Mouse (Mus musculus) retina, embryonic 14.5 days (tissue): Measurements from ENCODE around the gene Slc22a23.

Source experiments
- DNase-seq: peaks from one replicate; pipeline ENCODE4 v3.0.0-alpha.2; 2015; ENCODE audit warnings: low spot score

The Slc22a23 gene

DNA sequence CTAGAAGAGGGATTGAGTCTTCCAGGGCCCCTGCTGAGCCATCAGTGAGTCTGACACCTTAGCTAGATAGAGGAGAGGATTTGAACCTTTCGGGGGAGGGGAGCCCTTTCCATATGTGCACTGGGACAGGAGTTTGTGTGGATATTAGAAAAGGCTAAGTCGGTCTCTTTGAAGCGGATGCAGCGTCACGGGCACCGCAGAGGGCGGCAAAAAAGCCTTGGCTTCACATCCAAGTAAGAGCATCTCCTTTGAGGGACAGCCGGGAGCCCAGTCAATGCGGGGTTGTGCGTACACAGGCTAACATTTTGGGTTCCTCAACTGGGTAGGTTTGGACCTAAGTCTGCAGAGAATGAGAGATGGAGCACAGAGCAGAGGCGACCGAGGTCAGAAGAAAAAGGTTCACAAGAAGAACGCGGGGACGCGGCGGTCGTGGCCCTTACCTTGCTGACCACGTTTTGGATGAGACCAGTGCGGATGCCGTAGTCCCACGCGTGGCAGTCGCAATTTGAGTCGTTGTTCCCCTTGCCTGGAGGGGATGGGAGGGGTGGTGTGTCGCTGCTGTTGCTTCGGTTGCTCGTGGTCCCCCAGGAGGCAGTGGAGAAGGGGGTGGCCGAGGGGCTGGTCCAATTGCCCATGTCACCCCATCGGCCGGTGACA, 1.1 kb downstream of the Slc22a23 start:
- DNase-seq: peak; percentile 27

DNA sequence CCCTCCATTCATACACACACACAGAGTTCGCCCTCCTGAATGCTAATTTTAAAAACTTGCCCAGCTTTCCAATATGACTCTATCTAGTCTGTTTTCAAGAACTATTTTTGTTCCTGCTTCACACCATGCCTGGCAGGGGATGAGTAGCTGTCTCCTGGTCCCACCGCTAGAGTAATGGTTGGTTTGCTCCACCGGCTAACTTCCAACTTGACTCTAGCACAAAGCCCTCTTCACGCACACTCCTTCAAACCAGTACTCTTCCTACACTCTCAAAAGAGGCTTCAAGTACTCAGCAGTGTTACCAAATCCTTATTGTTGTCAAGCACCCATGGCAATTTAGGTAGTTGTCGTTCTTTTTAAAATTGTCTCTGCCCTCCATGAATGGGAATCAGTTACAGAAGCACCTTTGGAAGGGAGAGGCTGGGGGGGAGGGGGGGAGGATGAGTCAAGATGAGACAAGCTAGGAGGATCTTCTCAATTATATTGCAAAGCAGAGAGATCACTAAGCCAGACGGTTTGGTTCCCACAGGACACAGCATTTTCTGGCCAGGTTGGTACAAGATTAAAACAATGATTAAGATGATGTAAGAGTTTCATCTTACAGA, 2.6 kb downstream of the Slc22a23 start:
- no peak for DNase-seq

DNA sequence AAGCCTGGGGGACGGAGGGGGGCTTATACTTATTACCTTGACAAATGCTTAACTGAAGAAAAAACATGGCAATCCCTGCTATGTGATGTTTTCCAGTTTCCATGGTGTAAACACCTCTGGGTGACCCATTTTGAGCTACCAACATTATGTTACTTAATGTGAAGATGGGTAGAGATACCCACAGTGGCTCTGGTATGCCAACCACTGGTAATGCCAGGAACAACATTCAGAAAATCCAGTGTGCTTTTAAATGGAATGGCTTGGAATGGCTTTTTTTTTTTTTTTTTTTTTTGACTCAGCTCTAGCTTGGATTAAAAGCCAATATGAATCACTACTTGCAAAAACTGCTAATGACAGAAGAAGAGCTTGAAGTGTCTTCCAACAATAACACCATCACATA, 8.1 kb downstream of the Slc22a23 start:
- no peak for DNase-seq

DNA sequence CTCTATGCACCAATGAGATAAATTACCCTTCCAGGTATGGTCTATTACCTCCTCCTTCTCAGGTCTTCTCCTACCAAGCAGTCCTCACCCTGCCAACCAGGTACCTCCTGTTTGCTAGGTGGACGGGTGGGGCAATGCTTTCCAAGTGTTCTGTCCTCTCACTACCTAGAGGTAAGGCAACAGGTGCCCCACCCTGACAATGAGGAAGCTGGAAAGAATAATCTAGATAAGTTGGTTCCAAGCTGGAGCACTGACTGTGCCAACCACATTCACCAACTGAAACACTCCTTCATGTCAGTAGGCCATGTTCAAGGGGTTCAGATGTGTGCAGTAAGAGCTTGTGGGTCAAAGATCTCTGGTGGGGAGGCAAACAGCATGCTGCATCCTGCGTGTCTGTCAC, 10.1 kb downstream of the Slc22a23 start:
- no peak for DNase-seq

DNA sequence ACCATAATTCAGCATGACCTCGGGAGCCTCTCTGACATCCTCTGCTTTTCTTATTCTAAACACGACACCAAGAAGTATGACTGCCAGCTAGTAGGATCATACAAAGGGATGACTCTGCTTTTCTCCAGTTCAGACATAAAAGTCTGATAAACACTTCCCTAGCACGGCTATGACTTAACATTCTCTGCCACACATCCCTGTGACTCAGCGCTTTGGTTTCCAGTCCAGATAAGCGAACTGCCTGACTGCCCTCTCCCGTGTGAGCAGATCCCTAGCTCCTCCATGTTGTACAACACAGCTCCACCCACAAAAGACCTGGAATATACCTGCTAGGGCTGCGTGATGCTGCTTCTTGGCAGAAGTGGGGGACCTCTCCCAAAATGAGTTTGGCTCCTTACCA, 12.2 kb downstream of the Slc22a23 start:
- no peak for DNase-seq

DNA sequence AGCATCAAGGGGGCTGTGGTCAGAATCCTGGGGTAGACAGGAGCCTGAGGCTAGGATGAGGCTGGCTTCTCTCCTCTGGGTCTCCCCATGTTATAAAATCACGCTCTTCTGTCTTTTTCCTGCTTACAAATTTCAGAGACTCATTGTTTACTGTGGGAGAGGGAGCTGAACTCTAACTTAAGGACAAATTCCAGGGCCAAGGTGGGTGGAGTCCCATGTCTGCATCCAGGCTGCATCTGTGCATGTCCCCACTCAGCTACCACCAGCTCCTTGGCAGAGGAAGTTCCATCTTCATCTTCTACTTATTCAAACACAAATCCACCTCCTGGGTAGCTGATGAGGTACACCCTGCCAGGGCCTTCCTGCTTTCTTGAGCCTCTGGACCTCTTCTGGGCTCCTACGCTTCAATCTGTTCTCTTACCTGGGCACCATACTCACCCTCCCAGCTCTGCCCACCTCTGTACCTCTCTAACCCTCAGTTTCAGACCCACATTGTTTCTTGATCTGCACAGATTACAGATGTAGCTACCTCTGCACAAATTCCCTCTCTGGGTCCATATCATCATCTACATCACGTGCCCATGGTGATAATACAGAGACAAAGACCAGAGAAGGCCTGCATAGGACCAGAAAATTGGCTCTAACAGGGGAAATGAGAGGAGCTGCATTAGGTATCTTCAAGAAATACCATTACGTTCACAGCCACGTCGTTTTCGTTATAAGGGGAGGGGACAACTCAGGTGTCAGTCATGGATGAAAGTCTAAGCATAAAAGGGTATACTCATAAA, 13.4 kb downstream of the Slc22a23 start:
- DNase-seq: no peak

DNA sequence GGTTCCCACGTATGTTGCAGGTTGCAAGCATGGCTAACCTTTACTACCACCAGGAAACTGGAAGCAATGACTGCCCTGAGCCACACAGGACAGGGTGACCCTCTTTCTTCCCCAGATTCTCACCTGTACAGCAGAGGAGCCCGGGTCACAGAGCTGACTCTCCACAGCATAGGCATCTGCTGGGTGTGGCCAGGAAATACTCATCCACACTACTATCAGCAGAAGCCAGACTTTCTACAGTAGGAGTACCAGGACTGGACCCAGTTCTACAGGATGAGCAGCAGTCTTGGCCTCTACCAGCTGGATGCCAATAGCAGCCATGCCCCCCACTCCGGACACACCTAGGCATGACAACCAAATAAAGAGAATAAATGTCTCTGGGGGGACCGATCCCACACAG, 15.4 kb downstream of the Slc22a23 start:
- DNase-seq: no peak

DNA sequence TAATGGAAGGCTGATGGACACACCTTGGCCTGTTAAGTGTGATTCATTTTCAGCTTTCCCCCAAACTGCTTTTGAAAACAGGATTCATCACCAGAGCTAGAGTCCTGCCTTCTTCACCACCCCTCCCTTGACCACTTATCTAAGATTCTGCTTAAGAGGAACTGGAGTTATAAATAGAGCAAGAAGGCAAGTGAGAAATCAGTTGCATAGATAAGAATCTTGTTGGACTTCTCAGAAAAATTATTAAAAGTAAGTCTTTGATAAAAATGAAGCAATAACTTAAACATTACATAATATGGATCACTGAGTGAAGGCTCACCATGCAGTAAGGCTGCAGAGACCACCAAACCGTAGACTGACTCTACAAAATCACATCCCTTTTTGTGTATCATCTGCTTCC, 18.0 kb downstream of the Slc22a23 start:
- no peak for DNase-seq

DNA sequence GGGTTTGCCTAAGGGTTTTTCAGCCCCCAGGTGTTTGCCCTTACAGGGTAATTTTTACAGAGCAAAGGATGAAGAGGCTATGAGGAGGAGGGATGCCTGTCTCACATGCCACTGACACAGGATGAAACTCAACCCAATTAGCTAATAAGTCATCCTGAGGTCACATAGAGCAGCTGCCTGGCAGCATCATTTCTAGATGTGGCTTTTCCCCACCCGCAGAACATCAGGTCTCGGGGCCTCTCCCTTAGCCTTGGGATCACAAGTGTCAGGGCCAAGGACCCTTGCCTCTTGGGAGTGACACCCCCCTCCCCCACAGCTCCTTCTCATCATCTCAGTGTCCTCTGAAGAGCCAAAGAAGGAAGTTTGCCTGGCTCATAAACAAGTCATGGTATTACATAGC, 21.6 kb downstream of the Slc22a23 start:
- no peak for DNase-seq

DNA sequence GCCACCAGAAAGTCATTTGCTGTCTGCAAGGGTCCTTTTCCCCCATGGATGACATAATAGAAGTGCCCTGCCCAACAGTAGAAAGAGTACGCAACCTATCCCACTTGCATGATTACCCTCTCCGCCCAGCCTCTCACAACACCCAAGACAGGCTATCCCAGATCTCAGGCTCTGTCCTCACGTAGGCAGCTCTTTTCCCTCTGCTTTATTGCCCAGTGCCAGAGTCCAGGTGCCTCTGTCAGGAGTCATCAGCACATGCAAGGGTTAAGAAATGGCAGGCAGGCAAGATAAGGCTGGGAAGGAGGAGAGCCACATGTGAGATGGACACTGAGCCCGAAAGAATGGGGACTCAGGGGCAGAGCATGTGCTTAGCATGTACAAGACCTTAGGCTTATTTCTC, 24.5 kb downstream of the Slc22a23 start:
- DNase-seq: no peak

DNA sequence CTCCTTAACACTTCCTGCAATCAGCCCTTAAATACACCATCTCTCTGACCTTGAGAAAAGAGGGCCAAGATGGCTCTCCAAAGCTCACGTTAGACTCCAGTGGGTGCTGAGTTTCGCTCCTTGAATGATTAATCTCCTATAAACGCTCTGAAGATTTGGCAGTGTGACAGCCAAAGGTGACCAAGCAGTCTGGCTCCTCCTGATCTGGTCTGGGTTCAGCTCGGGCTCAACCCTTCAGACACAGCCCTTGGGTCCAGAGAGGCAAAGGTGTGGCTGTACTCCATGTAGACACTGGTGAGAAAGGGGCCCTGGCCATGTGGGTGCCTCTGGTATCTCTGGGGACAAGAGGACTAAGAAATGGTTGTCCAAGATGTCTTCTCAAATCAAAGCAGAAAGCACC, 27.9 kb downstream of the Slc22a23 start:
- no peak for DNase-seq

DNA sequence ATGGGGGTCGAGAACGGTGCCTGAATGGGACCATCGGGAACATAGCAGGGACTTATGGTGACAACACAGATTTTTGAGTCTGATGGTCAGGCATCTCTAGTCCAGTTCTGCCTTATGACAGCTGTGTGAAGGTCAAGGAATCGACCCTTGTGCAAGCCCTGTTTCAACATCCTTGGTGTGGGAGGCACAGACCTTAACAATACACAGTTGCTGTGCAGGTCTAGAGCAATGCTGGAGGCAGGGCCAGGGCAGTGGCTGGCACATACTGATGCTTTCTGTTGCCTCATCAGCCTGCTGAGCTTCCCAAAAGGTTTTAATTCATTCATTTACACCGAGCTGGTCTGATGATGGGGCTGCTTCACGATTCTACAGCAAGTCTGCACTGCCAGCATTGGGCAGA, 28.5 kb downstream of the Slc22a23 start:
- DNase-seq: no peak

DNA sequence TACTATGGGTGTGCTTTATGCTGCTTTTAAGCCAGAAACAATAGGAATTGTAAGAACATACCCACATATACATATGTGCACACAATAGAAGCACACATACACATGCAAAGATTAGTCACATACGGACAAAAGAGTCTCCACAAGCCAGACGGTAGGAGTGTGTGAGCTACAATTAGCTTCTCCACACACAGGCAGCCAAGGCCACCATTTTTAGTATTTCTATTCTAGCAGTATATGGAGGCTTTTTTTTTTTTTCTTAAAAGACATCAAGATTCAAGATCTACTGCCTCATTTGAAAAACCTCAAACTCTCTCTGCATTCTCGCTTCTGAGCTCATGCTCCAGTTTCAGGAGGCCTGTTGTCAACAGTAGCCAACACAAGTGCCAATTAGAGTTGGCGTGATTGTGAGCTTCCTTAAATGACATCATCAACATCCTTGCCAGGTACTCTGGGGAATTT, 31.9 kb downstream of the Slc22a23 start:
- DNase-seq: no peak

DNA sequence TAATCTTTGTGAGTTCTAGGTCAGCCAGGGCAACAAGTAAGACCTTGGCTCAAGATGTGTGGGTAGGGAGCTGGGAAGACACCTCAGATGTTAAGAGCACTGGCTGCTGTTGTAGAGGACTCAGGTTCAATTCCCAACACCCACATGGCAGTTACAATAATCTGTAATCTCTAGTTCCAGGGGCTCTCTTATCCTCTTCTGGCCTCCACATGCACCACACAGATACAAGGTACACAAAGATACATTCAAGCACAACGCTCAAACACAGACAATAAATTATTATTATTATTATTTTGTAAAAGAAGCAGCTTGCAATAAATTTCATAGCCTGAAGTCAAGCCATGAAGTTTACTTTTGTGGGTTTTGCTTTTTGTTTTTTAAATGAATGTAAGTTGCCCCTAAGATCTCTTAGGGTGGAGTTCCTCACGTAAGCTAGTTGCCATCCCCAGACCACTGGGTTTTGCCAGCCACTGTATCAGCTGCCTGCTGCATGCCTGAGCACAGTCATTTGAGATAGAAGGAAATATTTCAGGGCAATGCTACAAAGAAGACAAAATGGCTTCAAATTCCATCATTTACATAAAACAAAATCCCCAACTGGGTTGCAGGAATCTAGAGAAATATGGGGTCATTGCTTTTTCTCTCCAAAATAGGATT, 32.5 kb downstream of the Slc22a23 start:
- DNase-seq: no peak

DNA sequence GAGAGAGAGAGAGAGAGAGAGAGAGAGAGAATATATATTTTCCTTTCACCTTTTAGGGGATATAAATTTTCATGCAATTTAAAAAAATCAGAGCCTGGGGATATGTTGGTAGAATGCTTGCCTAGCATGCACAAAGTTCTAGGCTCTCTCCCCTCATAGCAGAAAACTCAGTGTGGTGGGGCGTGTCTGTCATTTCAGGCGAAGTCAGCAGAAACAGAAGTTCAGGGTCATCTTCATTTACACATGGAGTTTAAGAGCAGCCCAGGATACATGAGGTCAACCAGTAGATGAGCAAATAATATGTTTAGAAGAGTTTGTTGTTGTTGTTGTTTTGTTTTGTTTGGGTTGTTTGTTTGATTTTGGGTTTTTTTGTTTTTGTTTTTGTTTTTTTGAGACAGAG, 33.4 kb downstream of the Slc22a23 start:
- DNase-seq: no peak

DNA sequence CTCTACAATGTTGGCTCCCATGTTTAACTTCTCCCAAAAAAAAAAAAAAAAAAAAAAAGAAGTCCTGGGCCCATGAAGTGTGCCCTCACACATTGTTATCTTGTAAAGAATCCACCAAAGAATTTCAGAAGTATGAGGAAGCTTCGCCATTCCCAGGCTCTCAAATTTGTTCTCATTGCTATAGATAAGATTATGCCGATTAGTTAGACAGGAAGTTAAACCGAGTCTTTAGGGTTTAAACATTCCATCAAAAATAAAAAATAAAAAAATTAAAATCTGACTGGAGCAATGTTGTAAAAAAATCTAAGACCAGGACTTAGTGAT, 36.4 kb downstream of the Slc22a23 start:
- DNase-seq: no peak

DNA sequence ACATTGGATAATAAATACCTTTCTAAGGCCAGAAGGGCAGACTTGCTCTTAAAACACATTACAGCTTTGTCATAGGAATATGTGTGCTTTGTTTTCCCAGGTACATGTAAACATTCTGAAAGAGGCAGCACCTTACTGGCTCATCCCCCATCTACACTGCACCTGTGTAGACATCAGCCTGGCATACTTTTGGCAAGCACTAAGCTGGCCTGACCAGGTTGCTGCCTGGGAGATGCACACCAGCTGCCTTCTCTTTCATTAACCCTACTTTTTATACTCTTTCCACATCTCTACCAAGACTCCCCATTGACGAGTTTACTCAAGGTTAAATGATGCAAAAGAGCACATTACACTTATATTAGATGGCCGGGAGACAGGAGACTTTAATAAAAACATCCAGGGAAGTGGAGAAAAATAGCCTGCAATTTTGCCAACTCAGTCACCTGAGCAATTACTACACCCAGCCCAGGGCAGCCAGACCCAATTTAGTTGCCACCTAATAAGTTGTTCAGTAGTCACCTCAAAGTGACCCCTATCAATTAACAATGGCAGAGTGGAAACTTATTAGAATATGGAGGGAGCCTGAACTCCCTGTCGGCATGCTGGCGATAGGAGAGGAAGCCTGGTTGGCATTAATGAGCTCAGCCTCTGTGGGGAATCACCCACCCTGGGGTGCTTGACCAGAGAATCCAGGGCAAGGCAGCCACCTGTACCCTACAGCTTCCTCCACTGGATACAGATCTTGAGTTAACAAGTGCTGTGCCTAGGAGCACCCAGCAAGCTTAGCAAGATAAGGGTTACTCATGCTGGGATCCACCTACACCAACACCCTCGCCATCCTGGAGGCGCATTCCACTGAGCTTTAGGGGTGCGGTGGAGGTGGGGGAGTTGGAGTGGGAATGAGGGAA, 37.0 kb downstream of the Slc22a23 start:
- no peak for DNase-seq

DNA sequence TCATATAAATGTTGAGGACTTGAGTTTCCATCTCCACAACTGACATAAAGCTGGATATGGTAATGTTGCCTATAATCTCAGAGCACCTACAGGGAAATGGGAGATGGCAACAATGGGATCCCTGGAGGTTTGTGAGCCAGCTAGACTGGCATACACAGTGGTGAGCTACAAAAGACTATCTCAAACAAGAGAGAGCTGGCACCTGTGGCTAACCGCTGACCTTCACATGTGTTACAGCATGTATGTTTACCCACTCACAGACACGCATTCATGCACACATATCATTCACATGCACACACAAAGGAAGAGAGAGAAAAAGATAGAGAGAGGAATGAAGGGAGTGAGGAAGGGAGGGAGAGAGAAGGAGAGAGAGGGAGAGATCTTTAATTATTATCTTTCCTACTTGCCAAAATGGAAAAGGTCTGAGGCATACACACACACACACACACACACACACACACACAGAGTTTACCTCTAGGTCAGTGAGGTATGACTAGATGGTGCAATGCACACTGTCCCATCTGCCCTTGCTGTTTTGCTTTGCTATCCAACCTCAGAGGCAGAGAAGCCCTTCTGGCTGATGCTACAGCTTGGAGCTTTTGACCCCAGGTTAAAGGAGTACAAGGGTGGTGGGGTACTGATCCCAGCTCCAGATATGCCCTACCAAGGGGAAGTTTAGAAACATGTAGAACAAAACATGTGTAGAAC, 38.9 kb downstream of the Slc22a23 start:
- DNase-seq: no peak

DNA sequence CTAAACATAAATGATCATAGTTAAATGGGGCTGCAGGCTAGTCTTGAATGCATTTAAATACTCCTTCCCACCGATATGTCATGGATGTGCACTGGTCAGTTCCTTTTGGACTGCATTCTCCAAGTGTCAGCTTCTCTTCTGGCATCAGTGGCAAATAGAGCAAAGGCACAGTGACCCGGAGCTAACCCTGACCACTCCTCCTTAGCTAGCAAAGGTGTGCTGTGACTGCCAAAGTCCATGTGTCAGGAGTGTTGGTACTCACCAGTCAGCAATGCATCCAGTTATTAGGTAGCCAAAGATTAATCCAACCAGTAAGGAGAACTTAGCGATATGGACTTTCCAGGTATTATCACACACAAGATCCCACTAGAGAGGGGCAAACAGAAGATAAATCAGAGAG, 40.1 kb downstream of the Slc22a23 start:
- DNase-seq: no peak

DNA sequence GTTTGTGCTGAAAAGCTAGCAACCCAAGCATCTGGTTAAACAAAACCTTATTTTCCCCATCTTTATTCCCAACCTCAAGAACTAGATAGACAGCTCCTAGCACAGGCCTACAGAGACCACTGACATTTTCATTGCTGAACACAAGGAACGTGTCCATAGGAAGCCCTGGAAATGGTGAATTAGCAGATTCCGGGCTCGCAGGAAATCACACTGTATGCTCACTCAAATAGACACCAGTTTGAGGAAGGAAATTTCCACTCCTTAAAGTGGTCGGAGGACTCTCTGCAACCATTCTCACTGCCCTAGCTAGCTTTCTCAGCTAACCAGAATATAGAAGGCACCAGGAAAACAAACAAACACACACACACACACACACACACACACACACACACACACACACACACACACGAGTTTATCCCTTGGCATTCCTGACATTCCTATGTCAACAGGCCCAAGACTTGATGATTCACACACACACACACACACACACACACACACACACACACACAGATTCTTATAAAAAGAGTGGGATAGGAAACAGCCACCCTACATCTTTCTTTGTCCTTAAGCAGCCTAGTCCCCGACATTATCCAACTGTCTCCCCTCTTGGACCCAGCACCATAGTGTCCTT, 41.5 kb downstream of the Slc22a23 start:
- DNase-seq: no peak

DNA sequence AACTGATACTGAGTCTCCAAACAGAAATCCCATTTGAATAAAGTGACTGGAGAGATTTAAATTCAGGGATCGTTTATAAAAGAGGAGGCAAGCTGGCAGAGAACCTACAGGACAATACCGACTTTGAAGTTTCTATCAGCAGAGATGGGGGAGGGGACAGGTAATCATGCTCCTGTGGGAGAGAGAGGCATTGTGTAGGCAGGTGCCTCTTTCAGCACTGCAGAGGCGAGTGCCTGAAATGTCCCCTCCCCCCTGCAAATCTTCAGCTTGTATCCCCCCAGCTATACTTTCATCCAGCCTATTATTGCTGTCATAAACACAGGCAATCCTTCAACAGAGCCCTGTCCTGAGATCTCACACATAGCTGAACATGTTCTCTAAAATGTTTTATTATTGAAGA, 43.4 kb downstream of the Slc22a23 start:
- DNase-seq: no peak
